Comparison of ENCODE assay signal across 20 mouse cellular contexts in genomic region chr1:72406505-72407079, GRCm38 (mm10).
DNase-seq lines count a peak whose midpoint lies in the region; ATAC-seq and TF ChIP-seq lines count a peak whose summit lies in the region.
"Had no signal": no experiment of that assay in that cellular context is flagged by ENCODE, and none has a peak within 500 bp of the region (broad histone marks: within the 10 kb centered on the region; RNA-seq: fewer than 3 reads in every experiment).

No protein-coding gene starts in this region.

- H3K27me3 ChIP-seq in forebrain, embryonic 14.5 days (replicated peaks; ENCODE audit: control insufficient read depth, insufficient read depth, low read length), result no peaks in the 10 kb centered on the region
- H3K27me3 ChIP-seq in forebrain, postnatal 0 days (ENCODE audit: insufficient read depth, low read length), result no peaks in the 10 kb centered on the region
- H3K27me3 ChIP-seq in neural tube, embryonic 11.5 days (ENCODE audit: control insufficient read depth, insufficient read depth, low read length), result no peaks in the 10 kb centered on the region
- no peaks in the 10 kb centered on the region for H3K27me3 ChIP-seq in hindbrain, embryonic 14.5 days (ENCODE audit: control insufficient read depth, insufficient read depth, low read length)
- H3K27me3 ChIP-seq: CH12.LX; limb, embryonic 13.5 days; liver, embryonic 13.5 days had no signal

- no peak overlapping the region for H3K9ac ChIP-seq in forebrain, embryonic 14.5 days (ENCODE audit: low read length)
- H3K9ac ChIP-seq in forebrain, postnatal 0 days, result no peak overlapping the region
- no peak overlapping the region for H3K9ac ChIP-seq in neural tube, embryonic 11.5 days (ENCODE audit: low read length)
- H3K9ac ChIP-seq in hindbrain, embryonic 14.5 days, result no peak overlapping the region
- H3K9ac ChIP-seq: limb, embryonic 13.5 days; liver, embryonic 13.5 days; lung, embryonic 14.5 days had no signal

- no peak overlapping the region for H3K27ac ChIP-seq in forebrain, embryonic 14.5 days (ENCODE audit: low read depth, low read length)
- H3K27ac ChIP-seq in forebrain, postnatal 0 days (ENCODE audit: low read depth, low read length), result no peak overlapping the region
- no peak overlapping the region for H3K27ac ChIP-seq in neural tube, embryonic 11.5 days (ENCODE audit: low read depth, low read length)
- H3K27ac ChIP-seq in hindbrain, embryonic 14.5 days, result peak overlapping the region; percentile 60
- H3K27ac ChIP-seq: embryonic facial prominence, embryonic 10.5 days; gastrocnemius, adult 2 months; heart, embryonic 10.5 days; limb, embryonic 13.5 days; liver, embryonic 13.5 days had no signal

- 73% methylated on average over 14 of the region's 14 CpGs for WGBS in forebrain, embryonic 14.5 days
- WGBS in forebrain, postnatal 0 days, result 62% methylated on average over 14 of the region's 14 CpGs
- 66% methylated on average over 14 of the region's 14 CpGs for WGBS in neural tube, embryonic 11.5 days
- 46% methylated on average over 14 of the region's 14 CpGs for WGBS in hindbrain, embryonic 14.5 days

- TF ChIP-seq CTCF in forebrain, postnatal 0 days (IDR thresholded peaks at IDR 0.05; ENCODE audit: low read depth), result no peak

- no peaks in the 10 kb centered on the region for H3K9me3 ChIP-seq in forebrain, embryonic 14.5 days (replicated peaks; ENCODE audit: control insufficient read depth, low read length)
- no peaks in the 10 kb centered on the region for H3K9me3 ChIP-seq in forebrain, postnatal 0 days (ENCODE audit: low read length)
- H3K9me3 ChIP-seq in neural tube, embryonic 11.5 days (ENCODE audit: control insufficient read depth, low read length), result no peaks in the 10 kb centered on the region
- no peaks in the 10 kb centered on the region for H3K9me3 ChIP-seq in hindbrain, embryonic 14.5 days (ENCODE audit: control insufficient read depth, low read length)
- H3K9me3 ChIP-seq: embryonic facial prominence, embryonic 10.5 days; heart, embryonic 10.5 days; limb, embryonic 13.5 days; liver, embryonic 13.5 days had no signal

- peak; percentile 67 for DNase-seq in forebrain, embryonic 14.5 days (ENCODE audit: low spot score)
- DNase-seq in forebrain, postnatal 0 days, result no peak
- DNase-seq in neural tube, embryonic 11.5 days (ENCODE audit: low spot score), result no peak
- no peak for DNase-seq in neural tube, embryonic 10.5 days (ENCODE audit: extremely low spot score, low spot score)
- peak; percentile 66 for DNase-seq in hindbrain, embryonic 14.5 days (ENCODE audit: low spot score)
- no peak for DNase-seq in layer of hippocampus, postnatal 36 days
- DNase-seq in testis, postnatal 14 days (ENCODE audit: low spot score), result no peak
- DNase-seq: adrenal gland, postnatal 25 days; cerebellum, adult 18-20 months; gastrocnemius, adult 2 months; kidney, adult 11 months; liver, embryonic 13.5 days; lung, embryonic 14.5 days; lung, postnatal 4 days; thymus, postnatal 36 days had no signal

- H3K4me1 ChIP-seq in forebrain, embryonic 14.5 days (ENCODE audit: control insufficient read depth, insufficient read depth, low read length), result peaks cover 3% of the 10 kb centered on the region; the same call in 1 of the 2 replicates
- H3K4me1 ChIP-seq in forebrain, postnatal 0 days (ENCODE audit: insufficient read depth), result no peaks in the 10 kb centered on the region
- no peaks in the 10 kb centered on the region for H3K4me1 ChIP-seq in neural tube, embryonic 11.5 days (ENCODE audit: control insufficient read depth, insufficient read depth, low read length)
- peaks cover 4% of the 10 kb centered on the region; the same call in 1 of the 2 replicates for H3K4me1 ChIP-seq in hindbrain, embryonic 14.5 days (replicated peaks; ENCODE audit: control insufficient read depth, insufficient read depth, low read length)
- H3K4me1 ChIP-seq: embryonic facial prominence, embryonic 10.5 days; liver, embryonic 13.5 days had no signal

- H3K4me2 ChIP-seq in forebrain, embryonic 14.5 days (ENCODE audit: low read length), result no peak overlapping the region
- H3K4me2 ChIP-seq in forebrain, postnatal 0 days (ENCODE audit: low read depth), result no peak overlapping the region
- H3K4me2 ChIP-seq in neural tube, embryonic 11.5 days (ENCODE audit: low read depth), result no peak overlapping the region
- no peak overlapping the region for H3K4me2 ChIP-seq in hindbrain, embryonic 14.5 days (replicated peaks)
- H3K4me2 ChIP-seq: limb, embryonic 13.5 days; liver, embryonic 13.5 days; lung, embryonic 14.5 days; midbrain, embryonic 11.5 days had no signal

- H3K36me3 ChIP-seq in forebrain, embryonic 14.5 days (ENCODE audit: control insufficient read depth, insufficient read depth, low read length), result no peaks in the 10 kb centered on the region
- no peaks in the 10 kb centered on the region for H3K36me3 ChIP-seq in forebrain, postnatal 0 days (ENCODE audit: insufficient read depth)
- no peaks in the 10 kb centered on the region for H3K36me3 ChIP-seq in neural tube, embryonic 11.5 days (ENCODE audit: control insufficient read depth, insufficient read depth, low read length)
- H3K36me3 ChIP-seq in hindbrain, embryonic 14.5 days (replicated peaks; ENCODE audit: control insufficient read depth, insufficient read depth), result no peaks in the 10 kb centered on the region
- H3K36me3 ChIP-seq: embryonic facial prominence, embryonic 10.5 days; heart, embryonic 10.5 days; limb, embryonic 13.5 days; liver, embryonic 13.5 days had no signal

- no peak overlapping the region for H3K4me3 ChIP-seq in forebrain, embryonic 14.5 days (ENCODE audit: low read depth, low read length)
- H3K4me3 ChIP-seq in forebrain, postnatal 0 days (ENCODE audit: low read depth, low read length), result no peak overlapping the region
- no peak overlapping the region for H3K4me3 ChIP-seq in neural tube, embryonic 11.5 days (ENCODE audit: low read depth, low read length)
- no peak overlapping the region for H3K4me3 ChIP-seq in hindbrain, embryonic 14.5 days (replicated peaks; ENCODE audit: low read length)
- H3K4me3 ChIP-seq: embryonic facial prominence, embryonic 10.5 days; gastrocnemius, adult 2 months; heart, embryonic 10.5 days; limb, embryonic 13.5 days; liver, embryonic 13.5 days had no signal

- ATAC-seq in forebrain, embryonic 14.5 days, result peak; percentile 55; the same call in 1 of the 2 replicates
- ATAC-seq in forebrain, postnatal 0 days, result no peak
- peak; percentile 43; the same call in 1 of the 2 replicates for ATAC-seq in neural tube, embryonic 11.5 days (ENCODE audit: insufficient read depth, low FRiP score, low TSS enrichment)
- ATAC-seq in hindbrain, embryonic 14.5 days (ENCODE audit: low FRiP score), result peak; percentile 81

Comparison
In these comparisons a context has a peak if more than half of its experiments do, and no peak if none do; other contexts are left out.
1. DNase-seq: peak in forebrain, embryonic 14.5 days (single experiment) and hindbrain, embryonic 14.5 days (single experiment); none in forebrain, postnatal 0 days (single experiment), neural tube, embryonic 11.5 days (single experiment), neural tube, embryonic 10.5 days (single experiment), layer of hippocampus, postnatal 36 days (0 of 2) and testis, postnatal 14 days (single experiment).